Mouse (Mus musculus) limb, embryonic 13.5 days (tissue): ENCODE data around the gene Vax1. TPM values are rescaled to one million over a fixed set of nuclear protein-coding genes. Genes with fewer than 3 reads are reported as not detected.
A peak's percentile ranks its signal among the peaks of the same experiment; 100 is the strongest.

ENCODE experiments used
- ATAC-seq: fragments of 200-750 bp; cut with Nextera tagmentation; 2 replicates; pipeline ENCODE4 v1.8.0; 2017; ENCODE audit warnings: low read depth, moderate number of reproducible peaks, moderate TSS enrichment; ENCODE audit not compliant: low FRiP score
- H3K27ac ChIP-seq: fragments of 300-500 bp; sonication (generic); 2 replicates; pipeline ENCODE4 v1.5.1; 2015; ENCODE audit warnings: inconsistent platforms, mild to moderate bottlenecking, moderate library complexity
- H3K27me3 ChIP-seq: fragments of 300-500 bp; sonication (generic); 2 replicates; pipeline ENCODE4 v1.6.1; 2015; ENCODE audit warnings: mild to moderate bottlenecking, inconsistent platforms
- H3K36me3 ChIP-seq: fragments of 300-500 bp; sonication (generic); 2 replicates; pipeline ENCODE4 v1.6.1; 2015; ENCODE audit warnings: inconsistent platforms, mild to moderate bottlenecking, moderate library complexity
- H3K4me1 ChIP-seq: fragments of 300-500 bp; sonication (generic); 2 replicates; pipeline ENCODE4 v1.6.1; 2015; ENCODE audit warnings: inconsistent platforms
- H3K4me2 ChIP-seq: fragments of 300-500 bp; sonication (generic); replicated peaks from 2 replicates; pipeline ENCODE4 v1.6.1; 2015; ENCODE audit warnings: inconsistent platforms, mild to moderate bottlenecking, moderate library complexity
- H3K4me3 ChIP-seq: fragments of 300-500 bp; sonication (generic); 2 replicates; pipeline ENCODE4 v1.5.1; 2015; ENCODE audit warnings: moderate library complexity, mild to moderate bottlenecking, inconsistent platforms
- H3K9ac ChIP-seq: fragments of 300-500 bp; sonication (generic); 2 replicates; pipeline ENCODE4 v1.6.1; 2015; ENCODE audit warnings: mild to moderate bottlenecking, inconsistent platforms
- H3K9me3 ChIP-seq: fragments of 300-500 bp; sonication (generic); 2 replicates; pipeline ENCODE4 v1.6.1; 2016; ENCODE audit warnings: inconsistent platforms
- WGBS: fragments of 180-500 bp; shearing (Covaris S2); methylation state at CpG from one replicate; pipeline ENCODE4 v1.1.7; 2015; 5-methylcytosine and 5-hydroxymethylcytosine counted together
- polyA plus RNA-seq: library from polyadenylated mRNA; unstranded; fragments of >200 nt; fragmentation: Nextera tagmentation; extraction: Ambion mirVana; gene quantifications from 2 replicates; pipeline ENCODE4 v1.2.1, GENCODE M21; 2015

The Vax1 gene
- 0.14 TPM in 1 of 2 replicates, not detected in the other for polyA plus RNA-seq

- Histone ChIP-seq H3K36me3 (no peaks in the 10 kb centered on the region), H3K4me3 (peak within 1 kb of the TSS; percentile 38), H3K27ac (no peak within 1 kb of the TSS), H3K4me2 (peak within 1 kb of the TSS; percentile 60), H3K27me3 (peaks cover 98% of the 10 kb centered on the region), H3K9ac (peak within 1 kb of the TSS; percentile 43; the same call in 1 of the 2 replicates), H3K9me3 (no peaks in the 10 kb centered on the region), H3K4me1 (peaks cover 34% of the 10 kb centered on the region)
- ATAC-seq: no peak
- under 1% methylated on average over 54 of the region's 54 CpGs for WGBS
Measured at GRCm38 (mm10) chr19:59169936-59170765, at the start of gene Vax1. Gene Vax1, minus strand, starts transcription at chr19:59170056.

GRCm38 (mm10) chr19:59218991-59219390, 49.1 kb upstream of the Vax1 start, which contains the start of gene Kcnk18:
Gene Kcnk18, plus strand, starts transcription at chr19:59219214.
- Histone ChIP-seq H3K4me1 (peaks cover 4% of the 10 kb centered on the region; the same call in 1 of the 2 replicates), H3K27me3 (peaks cover 4% of the 10 kb centered on the region; the same call in 1 of the 2 replicates), H3K36me3 (no peaks in the 10 kb centered on the region), H3K4me2 (no peak within 1 kb of the TSS), H3K9me3 (no peaks in the 10 kb centered on the region), H3K9ac (no peak within 1 kb of the TSS), H3K27ac (no peak within 1 kb of the TSS), H3K4me3 (no peak within 1 kb of the TSS)
- ATAC-seq: no peak
- WGBS: 88% methylated on average over 8 of the region's 8 CpGs

GRCm38 (mm10) chr19:59216891-59217290, 47.0 kb upstream of the Vax1 start:
- H3K4me1 ChIP-seq: peaks cover 4% of the 10 kb centered on the region; the same call in 1 of the 2 replicates
- H3K27me3 ChIP-seq: peaks cover 7% of the 10 kb centered on the region; the same call in 1 of the 2 replicates
- H3K9ac ChIP-seq: no peak overlapping the region
- H3K9me3 ChIP-seq: no peaks in the 10 kb centered on the region
- no peak overlapping the region for H3K4me2 ChIP-seq
- no peak for ATAC-seq
- H3K27ac ChIP-seq: no peak overlapping the region
- no peaks in the 10 kb centered on the region for H3K36me3 ChIP-seq
- WGBS: 86% methylated on average over 3 of the region's 3 CpGs
- H3K4me3 ChIP-seq: no peak overlapping the region

GRCm38 (mm10) chr19:59208986-59209385, 39.1 kb upstream of the Vax1 start:
- H3K27ac ChIP-seq: no peak overlapping the region
- ATAC-seq: no peak
- no peak overlapping the region for H3K4me2 ChIP-seq
- H3K9ac ChIP-seq: no peak overlapping the region
- peaks cover 11% of the 10 kb centered on the region; the same call in 1 of the 2 replicates for H3K27me3 ChIP-seq
- WGBS: 57% methylated on average over 2 of the region's 2 CpGs
- H3K36me3 ChIP-seq: no peaks in the 10 kb centered on the region
- H3K4me1 ChIP-seq: no peaks in the 10 kb centered on the region
- H3K9me3 ChIP-seq: no peaks in the 10 kb centered on the region
- no peak overlapping the region for H3K4me3 ChIP-seq

GRCm38 (mm10) chr19:59208475-59208874, 38.6 kb upstream of the Vax1 start:
- Histone ChIP-seq H3K9me3 (no peaks in the 10 kb centered on the region), H3K4me3 (no peak overlapping the region), H3K4me1 (no peaks in the 10 kb centered on the region), H3K36me3 (no peaks in the 10 kb centered on the region), H3K27ac (no peak overlapping the region), H3K4me2 (no peak overlapping the region), H3K27me3 (peaks cover 11% of the 10 kb centered on the region; the same call in 1 of the 2 replicates), H3K9ac (no peak overlapping the region)
- no peak for ATAC-seq
- WGBS: 34% methylated on average over 5 of the region's 5 CpGs

GRCm38 (mm10) chr19:59198161-59198560, 28.3 kb upstream of the Vax1 start:
- Histone ChIP-seq H3K9ac (no peak overlapping the region), H3K27me3 (peaks cover 57% of the 10 kb centered on the region), H3K27ac (no peak overlapping the region), H3K4me2 (no peak overlapping the region), H3K4me3 (no peak overlapping the region), H3K4me1 (peaks cover 16% of the 10 kb centered on the region; the same call in 1 of the 2 replicates), H3K9me3 (peaks cover 7% of the 10 kb centered on the region; the same call in 1 of the 2 replicates), H3K36me3 (no peaks in the 10 kb centered on the region)
- 43% methylated on average over 7 of the region's 7 CpGs for WGBS
- ATAC-seq: no peak

- no peak overlapping the region for H3K4me3 ChIP-seq
- H3K27ac ChIP-seq: no peak overlapping the region
- no peak overlapping the region for H3K9ac ChIP-seq
- H3K4me1 ChIP-seq: peaks cover 16% of the 10 kb centered on the region; the same call in 1 of the 2 replicates
- 4% methylated on average over 15 of the region's 15 CpGs for WGBS
- peak; percentile 77; the same call in 1 of the 2 replicates for ATAC-seq
- no peaks in the 10 kb centered on the region for H3K36me3 ChIP-seq
- no peak overlapping the region for H3K4me2 ChIP-seq
- H3K9me3 ChIP-seq: peaks cover 7% of the 10 kb centered on the region; the same call in 1 of the 2 replicates
- H3K27me3 ChIP-seq: peaks cover 71% of the 10 kb centered on the region
Measured at GRCm38 (mm10) chr19:59196111-59196666, 26.3 kb upstream of the Vax1 start.

GRCm38 (mm10) chr19:59195181-59195770, 25.4 kb upstream of the Vax1 start:
- Histone ChIP-seq H3K9ac (no peak overlapping the region), H3K27me3 (peaks cover 80% of the 10 kb centered on the region), H3K4me3 (no peak overlapping the region), H3K4me2 (no peak overlapping the region), H3K9me3 (peaks cover 7% of the 10 kb centered on the region; the same call in 1 of the 2 replicates), H3K36me3 (no peaks in the 10 kb centered on the region), H3K4me1 (peaks cover 16% of the 10 kb centered on the region; the same call in 1 of the 2 replicates), H3K27ac (no peak overlapping the region)
- no peak for ATAC-seq
- 6% methylated on average over 9 of the region's 9 CpGs for WGBS

- H3K36me3 ChIP-seq: no peaks in the 10 kb centered on the region
- under 1% methylated on average over 50 of the region's 50 CpGs for WGBS
- H3K4me3 ChIP-seq: peak overlapping the region; percentile 31
- no peak overlapping the region for H3K27ac ChIP-seq
- peaks cover 86% of the 10 kb centered on the region for H3K27me3 ChIP-seq
- ATAC-seq: no peak
- H3K4me1 ChIP-seq: peaks cover 17% of the 10 kb centered on the region; the same call in 1 of the 2 replicates
- H3K9me3 ChIP-seq: 0 out of 2 replicates have a peak, but pooled peaks cover under 1% of the 10 kb centered on the region
- H3K9ac ChIP-seq: no peak overlapping the region
- peak overlapping the region; percentile 56 for H3K4me2 ChIP-seq
Measured at GRCm38 (mm10) chr19:59193986-59194820, 24.3 kb upstream of the Vax1 start.

- H3K27ac ChIP-seq: no peak overlapping the region
- H3K4me3 ChIP-seq: peak overlapping the region; percentile 31
- H3K4me2 ChIP-seq: peak overlapping the region; percentile 56
- no peaks in the 10 kb centered on the region for H3K36me3 ChIP-seq
- H3K27me3 ChIP-seq: peaks cover 90% of the 10 kb centered on the region
- H3K4me1 ChIP-seq: peaks cover 21% of the 10 kb centered on the region; the same call in 1 of the 2 replicates
- no peak for ATAC-seq
- no peak overlapping the region for H3K9ac ChIP-seq
- 0% methylated on average over 10 of the region's 10 CpGs for WGBS
- no peaks in the 10 kb centered on the region for H3K9me3 ChIP-seq
Measured at GRCm38 (mm10) chr19:59193456-59193855, 23.6 kb upstream of the Vax1 start.

GRCm38 (mm10) chr19:59192491-59192890, 22.6 kb upstream of the Vax1 start:
- Histone ChIP-seq H3K9ac (no peak overlapping the region), H3K36me3 (no peaks in the 10 kb centered on the region), H3K4me1 (peaks cover 21% of the 10 kb centered on the region; the same call in 1 of the 2 replicates), H3K4me3 (no peak overlapping the region), H3K27ac (no peak overlapping the region), H3K4me2 (no peak overlapping the region), H3K9me3 (no peaks in the 10 kb centered on the region), H3K27me3 (peaks cover 92% of the 10 kb centered on the region)
- no peak for ATAC-seq
- 8% methylated on average over 2 of the region's 2 CpGs for WGBS
